Mouse (Mus musculus) forebrain, embryonic 13.5 days (tissue): ENCODE results near the gene Cnih4. TPM values are rescaled to one million over a fixed set of nuclear protein-coding genes. Genes with fewer than 3 reads are reported as not detected.
A peak's percentile ranks its signal among the peaks of the same experiment; 100 is the strongest.

Experiments used
- ATAC-seq: fragments of 200-750 bp; cut with Nextera tagmentation; 2 replicates; pipeline ENCODE4 v1.8.0; 2017
- H3K27ac ChIP-seq: fragments of 300-500 bp; sonication (generic); 2 replicates; pipeline ENCODE4 v1.5.1; 2015; ENCODE audit warnings: inconsistent platforms, mild to moderate bottlenecking, moderate library complexity
- H3K27me3 ChIP-seq: fragments of 300-500 bp; sonication (generic); 2 replicates; pipeline ENCODE4 v1.6.1; 2015; ENCODE audit warnings: mild to moderate bottlenecking, inconsistent platforms
- H3K36me3 ChIP-seq: fragments of 300-500 bp; sonication (generic); 2 replicates; pipeline ENCODE4 v1.6.1; 2015; ENCODE audit warnings: mild to moderate bottlenecking, inconsistent platforms; ENCODE audit not compliant: poor library complexity, severe bottlenecking
- H3K4me1 ChIP-seq: fragments of 300-500 bp; sonication (generic); 2 replicates; pipeline ENCODE4 v1.6.1; 2015; ENCODE audit warnings: inconsistent platforms
- H3K4me2 ChIP-seq: fragments of 300-500 bp; sonication (generic); 2 replicates; pipeline ENCODE4 v1.6.1; 2015; ENCODE audit warnings: inconsistent platforms, mild to moderate bottlenecking, moderate library complexity
- H3K4me3 ChIP-seq: fragments of 300-500 bp; sonication (generic); 2 replicates; pipeline ENCODE4 v1.5.1; 2015; ENCODE audit warnings: mild to moderate bottlenecking, inconsistent platforms
- H3K9ac ChIP-seq: fragments of 300-500 bp; sonication (generic); 2 replicates; pipeline ENCODE4 v1.6.1; 2015; ENCODE audit warnings: mild to moderate bottlenecking, inconsistent platforms
- H3K9me3 ChIP-seq: fragments of 300-500 bp; sonication (generic); replicated peaks from 2 replicates; pipeline ENCODE4 v1.6.1; 2016; ENCODE audit warnings: inconsistent platforms
- WGBS: fragments of 180-500 bp; shearing (Covaris S2); methylation state at CpG from one replicate; pipeline ENCODE4 v1.1.7; 2015; 5-methylcytosine and 5-hydroxymethylcytosine counted together
- polyA plus RNA-seq: library from polyadenylated mRNA; unstranded; fragments of >200 nt; fragmentation: Nextera tagmentation; extraction: Ambion mirVana; gene quantifications from 2 replicates; pipeline ENCODE4 v1.2.1, GENCODE M21; 2015

Cnih4 gene
- polyA plus RNA-seq, 1 experiment from 2014 or later = 94.9 TPM

DNA sequence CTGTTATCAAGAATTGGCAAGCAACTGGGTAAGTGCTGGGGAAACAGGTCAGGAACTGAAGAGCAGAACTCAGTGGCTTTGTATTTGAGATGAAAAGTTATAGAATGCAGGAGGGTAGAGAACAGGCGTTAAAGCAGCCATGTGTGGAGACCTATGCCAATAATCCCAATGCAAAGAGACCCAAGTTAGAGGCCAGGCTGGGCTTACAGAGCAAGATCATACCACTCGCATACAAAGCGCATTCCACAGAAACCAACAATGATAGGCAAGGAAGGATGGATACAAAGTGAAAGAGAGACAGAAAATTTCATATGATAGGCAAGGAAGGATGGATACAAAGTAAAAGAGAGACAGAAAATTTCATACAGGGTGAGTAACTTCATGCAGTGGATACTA lies 5.9 kb downstream of the Cnih4 start:
- no peaks in the 10 kb centered on the region for H3K27me3 ChIP-seq
- H3K9ac ChIP-seq = no peak overlapping the region
- peaks cover 36% of the 10 kb centered on the region for H3K4me1 ChIP-seq
- peak overlapping the region; percentile 55; the same call in 1 of the 2 replicates for H3K4me3 ChIP-seq
- 0 out of 2 replicates have a peak overlapping the region, but pooled peaks have one; percentile 72 for H3K4me2 ChIP-seq
- peaks cover 16% of the 10 kb centered on the region for H3K36me3 ChIP-seq
- 68% methylated on average over 3 of the region's 3 CpGs for WGBS
- H3K27ac ChIP-seq = no peak overlapping the region
- no peaks in the 10 kb centered on the region for H3K9me3 ChIP-seq
- peak; percentile 48 for ATAC-seq

DNA sequence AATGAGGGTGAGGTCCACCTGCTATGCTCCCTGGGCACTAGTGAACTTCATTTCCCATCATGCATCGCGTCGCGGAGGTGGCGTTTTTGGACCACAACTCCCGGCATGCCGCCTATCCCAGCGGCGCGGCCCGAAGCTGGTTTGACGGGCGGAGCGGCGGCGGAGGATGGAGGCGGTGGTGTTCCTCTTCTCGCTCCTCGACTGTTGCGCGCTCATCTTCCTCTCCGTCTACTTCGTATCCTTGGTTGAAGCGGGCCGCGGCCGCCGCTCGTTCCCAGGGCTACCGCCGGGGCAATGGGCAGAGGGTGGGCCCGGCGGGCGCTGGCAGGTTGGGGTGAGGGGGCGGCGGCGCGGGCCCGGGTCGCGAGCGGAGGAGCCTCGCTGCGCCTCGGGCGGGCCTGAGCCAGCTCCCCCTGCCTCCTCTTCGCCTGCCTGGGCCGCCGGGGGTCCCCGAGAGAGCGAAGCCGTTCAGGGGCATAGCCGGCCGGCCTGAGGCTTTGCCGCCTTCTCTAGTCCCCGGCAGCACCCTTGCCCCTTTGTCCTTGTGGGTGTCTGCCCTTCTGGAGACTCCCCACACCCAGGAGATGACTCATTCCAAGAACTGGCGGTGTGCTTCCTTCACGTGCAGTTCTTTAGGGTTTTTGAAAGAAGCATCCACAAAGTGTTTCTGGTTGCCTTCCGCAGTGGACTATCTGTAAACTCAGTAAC lies 6.5 kb downstream of the Cnih4 start:
- Histone ChIP-seq H3K27ac (peak overlapping the region; percentile 86), H3K4me2 (peak overlapping the region; percentile 72), H3K9me3 (no peaks in the 10 kb centered on the region), H3K9ac (peak overlapping the region; percentile 84), H3K4me3 (peak overlapping the region; percentile 55), H3K27me3 (no peaks in the 10 kb centered on the region), H3K36me3 (peaks cover 22% of the 10 kb centered on the region), H3K4me1 (peaks cover 31% of the 10 kb centered on the region)
- 1% methylated on average over 57 of the region's 59 CpGs for whole genome bisulfite sequencing
- ATAC-seq = peak; percentile 97

DNA sequence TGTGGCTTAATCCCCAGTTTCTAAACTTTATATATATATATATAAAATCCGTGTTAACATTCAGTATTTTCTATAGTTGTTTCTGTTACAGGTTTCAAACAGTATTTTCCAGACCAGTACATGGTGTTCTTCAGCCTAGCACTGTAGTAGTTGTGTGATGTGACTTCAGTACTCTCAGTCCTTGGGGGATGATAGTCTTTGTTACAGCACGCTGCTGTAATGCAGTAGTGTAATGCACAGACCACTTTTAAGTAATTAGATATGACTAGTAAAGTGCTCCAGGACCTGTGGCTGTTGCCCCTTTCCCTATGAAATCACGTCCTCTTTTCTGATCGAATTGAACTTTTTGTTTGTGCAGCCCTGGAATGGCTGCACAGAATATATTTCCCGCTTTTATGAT lies 7.0 kb downstream of the Cnih4 start:
- Histone ChIP-seq H3K4me2 (peak overlapping the region; percentile 72), H3K36me3 (peaks cover 23% of the 10 kb centered on the region), H3K4me3 (peak overlapping the region; percentile 55), H3K27ac (no peak overlapping the region), H3K27me3 (no peaks in the 10 kb centered on the region), H3K9me3 (no peaks in the 10 kb centered on the region), H3K9ac (peak overlapping the region; percentile 84), H3K4me1 (peaks cover 28% of the 10 kb centered on the region)
- 38% methylated on average over 5 of the region's 5 CpGs for WGBS
- ATAC-seq = no peak

DNA sequence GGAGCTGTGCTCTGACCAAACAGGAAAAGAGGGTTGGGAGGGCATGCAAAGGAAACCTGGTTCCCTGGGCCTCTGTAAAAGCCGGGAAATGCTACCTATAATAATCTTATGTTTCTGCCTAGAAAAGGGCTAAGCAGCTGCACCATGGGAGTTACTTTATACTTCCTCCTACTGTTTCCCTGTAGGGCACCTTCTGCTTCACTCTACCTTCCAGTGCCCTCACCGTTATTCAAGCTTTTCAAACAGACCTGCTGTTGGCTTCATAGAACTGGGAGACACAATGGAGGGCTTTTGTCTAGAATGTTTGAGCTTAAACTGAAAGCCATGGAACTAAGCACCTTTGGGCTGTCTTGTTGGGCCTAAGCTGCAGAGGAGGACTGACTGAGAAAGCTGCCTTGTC lies 23.3 kb downstream of the Cnih4 start:
- no peak overlapping the region for H3K4me3 ChIP-seq
- peaks cover 87% of the 10 kb centered on the region for H3K36me3 ChIP-seq
- H3K9ac ChIP-seq = no peak overlapping the region
- H3K4me2 ChIP-seq = no peak overlapping the region
- WGBS = 68% methylated on average over 2 of the region's 2 CpGs
- no peaks in the 10 kb centered on the region for H3K9me3 ChIP-seq
- no peaks in the 10 kb centered on the region for H3K4me1 ChIP-seq
- ATAC-seq = no peak
- H3K27ac ChIP-seq = no peak overlapping the region
- no peaks in the 10 kb centered on the region for H3K27me3 ChIP-seq

DNA sequence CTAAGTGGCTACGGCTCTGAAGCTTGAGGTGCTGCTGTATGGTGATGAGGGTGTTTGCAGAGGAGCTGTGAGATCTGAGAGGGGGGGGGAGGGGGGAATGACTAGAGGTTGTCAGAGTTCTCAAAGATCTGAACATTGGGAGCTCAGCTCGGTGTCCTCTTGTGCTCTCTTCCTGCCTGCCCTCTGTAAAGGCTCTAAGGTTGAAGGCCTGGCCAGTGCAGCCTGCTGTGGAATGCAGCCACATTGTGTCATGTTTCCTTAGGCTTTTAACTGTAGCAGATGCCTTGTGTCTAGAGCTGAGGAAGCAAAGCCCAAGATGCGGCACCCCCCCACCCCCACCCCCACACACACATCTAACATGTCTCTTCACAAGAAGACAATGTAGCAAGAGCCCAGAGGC lies 23.9 kb downstream of the Cnih4 start:
- Histone ChIP-seq H3K4me2 (no peak overlapping the region), H3K9me3 (no peaks in the 10 kb centered on the region), H3K4me1 (no peaks in the 10 kb centered on the region), H3K36me3 (peaks cover 81% of the 10 kb centered on the region), H3K9ac (no peak overlapping the region), H3K27me3 (no peaks in the 10 kb centered on the region), H3K4me3 (no peak overlapping the region), H3K27ac (no peak overlapping the region)
- ATAC-seq = no peak
- WGBS = 85% methylated on average over 3 of the region's 3 CpGs

DNA sequence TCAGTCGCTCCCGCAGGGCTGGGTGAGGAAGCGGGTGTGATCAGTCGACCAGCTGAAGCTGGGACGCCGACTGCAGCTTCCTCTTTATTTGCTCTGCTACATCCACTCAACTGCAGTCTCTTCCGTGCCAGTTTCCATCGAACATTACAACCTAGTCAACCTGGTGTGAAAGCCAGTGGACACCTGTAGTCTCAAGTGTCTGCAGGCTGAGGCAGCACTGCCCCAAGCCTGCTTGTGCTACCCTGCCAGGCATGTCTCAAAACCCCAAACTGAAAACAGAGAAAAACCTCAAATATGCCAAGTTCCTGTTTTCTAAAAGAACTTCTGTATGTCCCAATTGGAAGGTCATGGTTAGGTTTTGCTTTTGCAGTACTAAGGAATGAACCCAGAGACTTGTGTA lies 25.7 kb downstream of the Cnih4 start:
- no peak overlapping the region for H3K4me3 ChIP-seq
- no peaks in the 10 kb centered on the region for H3K9me3 ChIP-seq
- no peaks in the 10 kb centered on the region for H3K27me3 ChIP-seq
- peaks cover 74% of the 10 kb centered on the region for H3K36me3 ChIP-seq
- H3K4me1 ChIP-seq = no peaks in the 10 kb centered on the region
- no peak overlapping the region for H3K4me2 ChIP-seq
- no peak overlapping the region for H3K9ac ChIP-seq
- no peak for ATAC-seq
- no peak overlapping the region for H3K27ac ChIP-seq
- WGBS = 90% methylated on average over 8 of the region's 8 CpGs

DNA sequence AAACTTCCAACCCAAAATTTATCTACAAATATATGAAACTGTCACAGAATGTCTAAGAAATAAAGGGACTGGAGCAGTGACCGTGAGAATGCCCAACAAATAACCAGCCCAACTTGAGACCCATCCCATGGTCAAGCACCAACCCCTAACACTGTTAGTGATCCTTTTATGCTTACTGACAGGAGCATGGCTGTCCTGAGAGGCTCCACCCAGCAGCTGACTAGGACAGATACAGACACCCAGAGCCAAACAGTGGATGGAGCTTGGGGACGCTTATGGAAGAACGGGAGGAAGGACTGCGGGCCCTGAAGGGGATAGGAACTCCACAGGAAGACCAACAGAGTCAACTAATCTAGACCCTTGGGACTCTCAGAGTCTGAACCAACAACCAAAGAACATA lies 44.4 kb downstream of the Cnih4 start:
- peaks cover 85% of the 10 kb centered on the region for H3K36me3 ChIP-seq
- H3K4me3 ChIP-seq = no peak overlapping the region
- no peaks in the 10 kb centered on the region for H3K9me3 ChIP-seq
- no peak for ATAC-seq
- H3K9ac ChIP-seq = no peak overlapping the region
- no peak overlapping the region for H3K27ac ChIP-seq
- H3K4me2 ChIP-seq = no peak overlapping the region
- 93% methylated on average over 4 of the region's 4 CpGs for WGBS
- no peaks in the 10 kb centered on the region for H3K27me3 ChIP-seq
- H3K4me1 ChIP-seq = no peaks in the 10 kb centered on the region

DNA sequence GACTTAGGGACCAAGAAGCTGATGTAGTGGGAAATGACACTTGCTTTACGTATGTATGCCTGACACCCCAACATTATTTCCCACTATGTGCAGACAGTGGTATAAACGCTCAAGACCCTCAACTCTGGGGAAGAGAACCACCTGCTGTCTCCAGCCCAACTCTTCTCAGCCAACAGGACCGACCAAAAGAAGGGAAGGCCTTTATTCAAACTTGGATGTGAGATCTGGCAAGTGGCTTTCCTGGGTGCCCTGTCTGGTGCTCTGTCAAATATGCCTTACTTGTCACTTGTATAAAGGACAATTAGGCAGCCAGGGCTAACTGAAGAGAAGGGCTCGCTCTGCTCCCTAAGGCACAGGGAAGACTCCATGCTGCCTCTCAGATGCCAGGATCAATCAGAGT lies 55.0 kb downstream of the Cnih4 start:
- no peak for ATAC-seq
- WGBS = 94% methylated on average over 4 of the region's 4 CpGs
- H3K36me3 ChIP-seq = peaks cover 84% of the 10 kb centered on the region
- no peaks in the 10 kb centered on the region for H3K4me1 ChIP-seq
- no peaks in the 10 kb centered on the region for H3K9me3 ChIP-seq
- no peak overlapping the region for H3K9ac ChIP-seq
- H3K4me2 ChIP-seq = no peak overlapping the region
- no peaks in the 10 kb centered on the region for H3K27me3 ChIP-seq
- no peak overlapping the region for H3K27ac ChIP-seq
- H3K4me3 ChIP-seq = no peak overlapping the region

DNA sequence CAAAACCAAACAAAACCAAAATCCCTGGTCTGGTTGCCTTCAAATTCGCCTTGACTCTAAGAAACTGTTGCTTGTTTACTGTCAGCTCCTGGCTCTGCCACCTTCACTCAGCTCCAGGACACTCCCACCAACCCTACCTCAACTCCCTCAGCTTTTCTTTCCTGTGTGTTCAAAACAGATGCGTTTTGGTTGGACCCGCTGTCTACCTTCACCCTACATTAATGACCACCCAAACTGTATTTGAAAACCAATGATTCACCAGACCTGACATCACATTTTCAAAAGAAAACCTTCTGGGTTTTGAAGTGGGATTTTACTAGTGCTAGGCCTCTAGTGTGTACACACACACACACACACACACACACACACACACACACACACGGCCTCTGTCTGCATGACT lies 65.7 kb downstream of the Cnih4 start:
- H3K27ac ChIP-seq = peak overlapping the region; percentile 6; the same call in 1 of the 2 replicates
- no peaks in the 10 kb centered on the region for H3K27me3 ChIP-seq
- peak overlapping the region; percentile 98 for H3K9ac ChIP-seq
- 23% methylated on average over 4 of the region's 4 CpGs for WGBS
- no peaks in the 10 kb centered on the region for H3K9me3 ChIP-seq
- peaks cover 27% of the 10 kb centered on the region for H3K4me1 ChIP-seq
- H3K36me3 ChIP-seq = peaks cover 22% of the 10 kb centered on the region
- ATAC-seq = no peak
- peak overlapping the region; percentile 99 for H3K4me3 ChIP-seq
- H3K4me2 ChIP-seq = peak overlapping the region; percentile 89

DNA sequence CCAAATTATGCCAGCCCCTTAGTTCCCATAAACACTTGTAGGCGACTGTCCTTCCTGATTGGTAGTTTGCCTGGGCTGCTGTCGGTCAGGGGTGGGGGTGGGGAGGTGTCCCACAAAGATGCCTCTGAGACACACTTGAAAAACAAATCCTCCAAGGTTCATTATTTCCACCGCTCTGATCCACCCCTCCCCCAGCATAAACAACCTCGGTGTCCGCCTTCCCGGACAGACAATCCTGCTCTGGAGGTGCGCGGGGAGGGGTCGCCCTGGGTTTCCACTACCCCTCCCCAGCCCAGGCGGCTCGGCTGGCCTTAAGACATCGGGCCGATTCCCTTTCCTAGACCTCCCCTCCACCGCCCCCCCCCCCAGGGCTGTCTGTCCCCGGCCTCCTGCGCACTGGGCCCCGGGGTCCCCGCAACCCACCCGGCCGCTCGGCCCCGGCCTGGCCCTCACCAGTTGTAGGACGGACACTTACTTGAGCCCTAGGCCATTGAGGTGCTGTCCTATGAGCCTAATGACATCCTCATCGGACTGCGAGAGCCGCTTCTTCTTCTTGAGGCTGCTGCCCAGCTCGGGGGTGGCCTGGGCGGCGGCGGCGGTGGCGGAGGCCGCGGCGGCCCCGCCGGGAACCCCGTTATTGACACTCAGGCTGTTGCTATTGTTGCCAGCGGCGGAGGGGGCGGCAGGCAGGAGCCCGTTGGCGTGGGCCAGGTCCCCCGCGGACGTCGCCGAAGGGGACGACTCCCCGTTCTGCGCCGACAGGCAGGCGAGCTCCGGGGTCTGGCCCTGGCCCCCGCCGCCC lies 66.3 kb downstream of the Cnih4 start:
- Histone ChIP-seq H3K4me2 (peak overlapping the region; percentile 89), H3K27me3 (no peaks in the 10 kb centered on the region), H3K4me1 (peaks cover 27% of the 10 kb centered on the region), H3K36me3 (peaks cover 15% of the 10 kb centered on the region), H3K9me3 (no peaks in the 10 kb centered on the region), H3K4me3 (peak overlapping the region; percentile 99), H3K9ac (peak overlapping the region; percentile 98), H3K27ac (peak overlapping the region; percentile 93)
- 1% methylated on average over 33 of the region's 56 CpGs for WGBS
- ATAC-seq = peak; percentile 36

DNA sequence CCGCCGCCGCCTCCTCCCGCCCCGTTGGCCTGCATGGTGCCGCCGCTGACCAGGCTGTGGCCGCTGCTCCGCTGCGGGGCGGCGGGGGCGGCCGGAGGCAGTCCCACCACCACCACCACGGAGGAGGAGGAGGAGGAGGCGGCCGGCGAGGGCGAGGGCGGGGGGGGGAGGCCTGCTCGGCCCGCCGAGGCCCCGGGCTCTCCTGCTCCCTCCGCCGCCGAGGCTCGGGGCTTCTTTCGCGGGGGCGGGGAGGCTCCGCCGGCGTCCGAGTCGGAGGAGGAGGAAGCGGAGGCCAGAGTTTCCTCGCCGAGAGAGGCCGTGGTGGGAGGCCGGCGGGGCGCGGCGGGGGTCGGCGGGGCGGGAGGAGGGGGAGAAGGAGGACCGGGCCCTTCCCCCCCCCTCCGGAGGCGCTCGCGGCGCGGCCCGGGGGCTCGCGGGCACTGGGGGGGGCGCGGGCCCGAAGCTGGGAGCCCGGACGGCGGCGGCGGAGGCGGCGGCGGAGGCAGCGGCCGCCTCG lies 67.0 kb downstream of the Cnih4 start:
- Histone ChIP-seq H3K27ac (peak overlapping the region; percentile 93), H3K27me3 (no peaks in the 10 kb centered on the region), H3K4me1 (peaks cover 27% of the 10 kb centered on the region), H3K9ac (peak overlapping the region; percentile 98), H3K4me2 (peak overlapping the region; percentile 89), H3K36me3 (peaks cover 12% of the 10 kb centered on the region), H3K9me3 (no peaks in the 10 kb centered on the region), H3K4me3 (peak overlapping the region; percentile 99)
- peak; percentile 52 for ATAC-seq
- WGBS = 3% methylated on average over 20 of the region's 72 CpGs

DNA sequence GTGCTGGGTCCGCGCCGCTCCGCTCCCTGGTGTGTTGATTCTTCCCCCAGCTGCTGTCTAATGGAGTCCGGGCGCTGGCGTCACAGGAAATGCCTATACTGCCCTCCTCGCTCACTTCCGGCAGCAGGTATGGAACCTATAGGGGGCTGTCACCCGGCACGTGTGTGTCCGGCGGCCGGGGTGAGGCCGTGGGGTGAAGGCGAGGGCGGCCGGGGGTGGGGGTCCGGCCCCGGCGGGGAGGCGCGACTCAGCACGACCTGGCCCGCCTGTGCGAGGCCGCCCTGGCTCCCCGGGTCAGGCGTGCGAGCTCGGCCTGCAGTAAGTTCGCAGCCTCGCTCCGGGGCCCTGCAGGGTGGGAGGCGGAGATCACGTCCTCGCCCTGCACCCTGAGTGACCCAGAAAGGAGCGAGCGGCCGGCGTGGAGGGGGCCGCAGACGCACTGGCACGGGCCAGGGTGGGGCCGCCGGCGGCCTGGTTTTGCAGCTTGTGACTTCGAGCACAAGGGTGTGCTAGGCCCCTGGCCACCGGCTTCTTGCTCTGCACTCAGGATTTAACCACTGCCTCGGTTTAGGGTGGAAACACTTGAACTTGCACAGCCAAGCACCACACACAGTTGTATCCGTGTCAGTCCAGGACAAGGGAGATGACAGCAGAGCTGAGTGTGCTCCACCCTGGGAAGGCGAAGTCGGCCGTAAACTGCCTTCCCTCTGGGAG lies 67.6 kb downstream of the Cnih4 start, which contains the start of gene Wdr26:
Wdr26 (minus strand) TSS at position 82 of the 714 bp plus-strand sequence.
- Histone ChIP-seq H3K9ac (peak within 1 kb of the TSS; percentile 98), H3K4me1 (peaks cover 27% of the 10 kb centered on the region), H3K27me3 (no peaks in the 10 kb centered on the region), H3K4me3 (peak within 1 kb of the TSS; percentile 99), H3K4me2 (peak within 1 kb of the TSS; percentile 89), H3K9me3 (no peaks in the 10 kb centered on the region), H3K36me3 (peaks cover 6% of the 10 kb centered on the region; the same call in 1 of the 2 replicates), H3K27ac (peak within 1 kb of the TSS; percentile 93)
- WGBS = 1% methylated on average over 50 of the region's 54 CpGs
- peak; percentile 96 for ATAC-seq
